Mouse (Mus musculus) frontal cortex, postnatal 14 days (tissue): ENCODE results near the gene Gm10320.
A peak's percentile ranks its signal among the peaks of the same experiment; 100 is the strongest.

Experiments
- DNase-seq, 2 experiments: peaks; one replicate each; pipeline ENCODE4 v3.0.0; 2022; ENCODE audit warnings: low spot score in 2 of 2

Gm10320 gene

DNA sequence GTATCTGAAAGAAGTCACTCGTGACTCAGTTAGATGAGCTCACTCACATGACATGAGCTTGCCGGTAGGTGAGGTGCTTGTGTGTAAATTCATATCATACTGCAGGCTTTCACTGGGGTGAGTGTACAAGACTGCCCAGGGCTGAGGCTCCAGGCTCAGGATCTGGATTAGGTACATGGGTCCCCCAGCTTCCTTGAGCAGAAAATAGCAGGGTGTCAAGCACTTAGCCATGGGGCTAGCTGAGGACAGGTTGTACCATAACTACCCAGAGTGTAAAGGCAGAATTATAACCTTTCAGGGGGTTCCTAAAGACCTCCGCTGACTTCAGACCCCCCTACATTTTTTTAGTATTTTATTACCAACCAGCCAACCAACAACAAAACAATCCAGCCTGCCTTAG, at the start of gene Gm10320:
Gm10320 (minus strand) TSS at position 93 of the 400 bp plus-strand sequence.
- no peak for DNase-seq

DNA sequence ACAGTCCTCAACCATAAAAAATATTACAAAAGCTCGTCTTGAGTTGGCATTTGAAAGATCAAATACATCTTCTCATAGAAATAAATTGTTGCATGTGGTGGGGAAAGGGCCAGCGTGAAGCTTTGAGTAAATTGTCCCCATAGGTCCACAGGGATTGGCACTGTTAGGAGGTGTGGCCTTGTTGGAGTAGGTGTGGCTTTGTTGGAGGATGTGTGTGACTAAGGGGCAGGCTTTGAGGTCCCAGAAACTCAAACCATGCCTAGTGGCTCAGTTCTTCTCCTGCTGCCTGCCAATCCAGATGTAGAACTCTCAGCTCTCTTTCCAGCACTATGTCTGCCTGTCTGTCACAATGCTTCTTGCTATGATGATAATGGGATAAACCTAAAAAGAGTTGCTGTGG, 49.8 kb upstream of the Gm10320 start:
- DNase-seq, result no peak

DNA sequence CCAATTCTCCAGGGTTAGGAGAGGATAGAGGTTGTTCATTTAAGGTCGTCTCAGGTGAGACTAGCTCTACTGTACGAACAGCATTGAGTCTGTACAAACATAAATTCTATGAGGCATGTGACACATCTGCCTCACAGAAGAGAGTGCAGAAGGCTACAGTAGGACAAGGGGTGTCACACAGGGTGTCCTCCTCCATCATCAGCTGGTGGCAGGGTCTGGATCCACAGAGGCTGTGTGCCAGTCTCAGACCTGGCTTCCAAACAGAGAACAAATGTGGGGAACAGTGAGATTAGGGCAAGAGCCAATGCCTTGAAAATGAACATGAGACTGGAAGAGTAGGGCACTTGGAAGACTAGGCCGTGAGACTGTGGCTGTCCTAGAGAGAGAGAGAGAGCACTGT, 48.4 kb upstream of the Gm10320 start:
- DNase-seq, result no peak

DNA sequence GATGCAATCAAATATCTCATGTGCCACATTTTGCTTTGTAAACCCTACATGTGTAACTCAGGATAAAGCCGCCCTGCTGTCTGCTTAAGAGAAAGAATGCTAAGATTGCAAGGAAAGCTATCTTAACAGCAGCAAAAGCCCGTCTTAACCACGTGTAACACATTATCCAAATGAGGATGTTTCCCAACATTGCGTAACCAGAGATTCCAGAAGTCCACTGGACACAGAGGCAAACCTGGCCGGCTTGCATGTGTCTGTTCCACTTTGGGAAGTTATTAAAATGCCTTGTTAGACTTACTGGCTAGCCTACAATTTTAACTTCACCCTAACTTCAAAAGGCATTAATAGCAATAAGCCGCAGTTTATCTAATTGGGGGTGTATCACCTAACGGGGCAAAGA, 47.5 kb upstream of the Gm10320 start:
- no peak for DNase-seq

DNA sequence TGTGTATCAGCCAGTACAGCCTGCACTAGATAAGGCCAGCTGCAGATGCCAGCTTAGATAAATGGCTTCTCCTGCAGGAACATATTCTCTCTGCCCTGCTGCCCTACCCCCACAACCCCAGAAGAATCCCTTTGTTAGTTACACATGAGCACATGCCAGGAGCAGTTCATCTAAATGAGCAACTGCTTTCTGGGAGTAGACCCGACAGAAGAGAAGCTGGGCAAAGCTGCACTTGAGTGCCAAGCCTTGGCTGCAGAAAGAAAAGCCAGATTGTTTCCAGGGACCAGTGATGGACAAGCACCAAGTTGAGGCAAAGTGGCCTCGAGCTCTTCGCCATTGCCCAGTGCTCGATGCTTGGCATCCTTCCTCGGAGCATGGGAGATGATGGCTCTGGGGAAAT, 46.8 kb upstream of the Gm10320 start:
- no peak for DNase-seq

DNA sequence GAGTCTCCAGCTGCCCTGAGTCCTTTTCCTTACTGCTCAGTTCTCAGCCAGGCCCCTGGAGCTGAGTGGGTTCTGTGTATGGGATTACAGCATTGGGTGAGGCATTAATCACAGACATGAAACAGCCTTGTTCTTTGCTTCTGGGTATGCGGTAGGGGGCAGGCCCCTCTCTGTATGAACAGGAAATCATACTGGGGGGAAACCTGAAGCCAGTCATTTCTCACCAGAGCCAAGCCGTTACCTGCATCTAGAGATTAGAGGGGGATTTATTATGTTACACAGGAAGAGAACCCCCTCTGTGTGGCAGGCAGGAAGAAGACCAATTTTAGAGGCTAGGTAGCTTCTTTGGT, 43.1 kb upstream of the Gm10320 start:
- DNase-seq, result no peak

DNA sequence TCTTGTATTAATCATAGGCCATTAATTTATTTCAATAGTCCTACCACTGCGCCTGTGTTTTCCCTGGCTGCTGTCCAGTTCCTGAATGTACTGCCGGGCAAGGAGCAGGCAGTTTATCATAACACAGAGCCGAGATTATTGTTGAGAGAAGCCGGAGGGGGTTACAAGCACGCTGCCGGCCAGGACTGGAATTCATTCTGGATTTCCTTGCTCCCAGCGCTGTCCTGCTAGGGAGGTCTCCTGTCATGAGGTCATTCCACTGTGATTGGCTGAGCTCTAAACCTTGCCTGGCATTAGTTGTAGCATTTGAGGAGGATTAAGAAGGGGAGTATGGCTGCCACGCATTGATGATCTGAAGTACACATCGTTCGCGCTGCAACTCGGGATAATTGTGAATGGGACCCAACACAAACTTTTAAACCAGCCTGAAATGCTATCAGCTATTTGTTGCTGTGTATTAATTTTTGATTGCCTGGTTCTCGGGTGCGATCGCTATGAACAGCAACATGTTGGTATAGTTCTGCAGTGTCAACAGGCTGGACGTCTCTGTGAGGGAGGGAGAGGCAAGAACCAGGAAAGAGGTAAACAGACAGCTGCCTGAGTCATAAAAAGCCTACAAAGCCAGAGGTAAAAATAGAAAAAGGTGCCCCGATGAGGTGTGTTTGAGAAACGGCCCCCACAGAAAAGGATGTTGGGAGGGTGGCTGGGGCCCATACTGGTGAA, 42.5 kb upstream of the Gm10320 start:
- DNase-seq, result peak in 1 of 2 experiments; percentile 8

DNA sequence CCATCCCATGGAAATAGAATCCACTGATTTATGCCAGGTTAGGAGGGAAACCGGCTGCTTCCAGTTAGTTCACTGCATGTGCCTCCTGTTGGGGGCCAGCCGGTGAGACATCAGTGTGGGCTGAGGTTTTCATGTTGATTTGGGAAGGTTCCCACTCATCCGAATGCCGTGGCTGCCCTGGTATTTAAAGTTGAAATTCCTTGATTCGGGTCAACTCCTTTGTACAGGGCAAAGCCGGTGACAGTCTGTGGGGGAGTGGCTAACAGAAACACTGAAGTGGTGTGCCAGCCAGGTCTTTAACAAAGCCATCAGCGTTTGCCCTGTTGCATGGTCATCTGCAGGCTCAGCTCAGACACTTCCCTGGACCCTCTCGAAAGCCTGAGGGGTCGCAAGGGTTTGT, 41.6 kb upstream of the Gm10320 start:
- no peak for DNase-seq

DNA sequence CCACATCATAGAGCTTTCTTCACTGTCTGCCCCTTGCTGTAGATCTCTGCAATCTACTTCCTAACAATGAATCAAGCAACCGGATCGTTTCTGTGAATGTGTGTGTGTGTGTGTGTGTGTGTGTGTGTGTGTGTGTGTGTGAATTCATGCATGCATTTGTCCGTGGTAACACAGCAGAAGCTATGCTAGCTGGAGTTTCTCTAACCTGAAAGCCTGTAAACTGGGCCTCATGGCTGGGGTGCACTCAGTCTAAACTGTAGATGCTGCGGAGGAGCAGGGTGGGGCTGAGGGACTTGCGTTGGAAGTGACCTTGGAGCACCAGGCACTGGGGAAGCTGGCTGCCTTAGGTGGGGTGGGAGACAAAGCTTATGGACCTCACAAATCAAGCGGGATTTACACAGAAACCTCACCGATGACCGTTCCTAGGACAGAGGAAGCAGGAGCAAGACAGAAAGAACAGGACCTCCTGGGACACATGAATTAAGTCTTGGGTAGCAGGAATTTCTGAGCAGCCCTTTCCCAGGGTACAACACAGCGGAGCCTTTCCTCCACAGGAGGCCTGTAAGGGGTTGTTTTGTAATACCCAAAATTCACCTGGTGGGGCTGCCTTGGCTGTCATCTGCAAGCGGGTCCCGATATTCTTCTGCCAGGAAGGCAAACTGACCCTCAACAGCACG, 41.0 kb upstream of the Gm10320 start:
- DNase-seq, result no peak

DNA sequence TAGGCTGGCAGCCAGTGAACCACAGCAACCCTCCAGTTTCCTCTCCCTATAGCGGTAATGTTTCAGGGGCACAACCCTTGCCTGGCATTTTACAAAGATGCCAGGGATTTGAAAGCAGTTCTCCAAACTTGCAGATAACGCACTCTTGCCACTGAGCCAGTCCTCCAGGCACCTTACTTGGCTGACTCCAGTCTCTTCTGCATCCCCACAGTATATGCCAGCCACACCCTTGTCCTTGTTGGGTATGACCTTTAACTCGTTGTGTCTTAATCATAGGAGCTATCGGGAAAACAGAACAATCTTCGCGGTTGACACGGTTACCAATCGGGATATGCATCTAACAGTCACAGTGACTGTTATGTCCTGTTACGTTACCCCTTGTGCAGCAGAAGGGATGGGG, 40.2 kb upstream of the Gm10320 start:
- DNase-seq, result no peak

DNA sequence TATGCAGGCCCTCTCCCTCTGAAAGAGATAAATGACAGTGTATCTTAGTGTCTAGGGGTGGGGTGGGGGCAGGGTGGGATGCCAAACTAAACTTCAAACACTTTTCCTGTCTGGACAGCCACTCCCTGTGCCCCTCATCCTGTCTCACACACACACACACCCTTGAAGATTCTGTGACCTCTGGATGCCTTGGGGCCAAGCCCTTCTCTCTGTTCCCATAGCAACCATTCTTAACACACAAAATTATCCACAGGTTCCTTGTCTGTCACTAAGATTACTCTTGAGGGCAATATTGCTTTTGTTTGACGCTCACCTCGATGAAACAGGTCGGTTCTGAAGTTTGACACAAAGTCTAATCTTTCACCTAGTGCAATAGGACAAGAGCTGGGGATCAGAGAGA, 39.5 kb upstream of the Gm10320 start:
- no peak for DNase-seq

DNA sequence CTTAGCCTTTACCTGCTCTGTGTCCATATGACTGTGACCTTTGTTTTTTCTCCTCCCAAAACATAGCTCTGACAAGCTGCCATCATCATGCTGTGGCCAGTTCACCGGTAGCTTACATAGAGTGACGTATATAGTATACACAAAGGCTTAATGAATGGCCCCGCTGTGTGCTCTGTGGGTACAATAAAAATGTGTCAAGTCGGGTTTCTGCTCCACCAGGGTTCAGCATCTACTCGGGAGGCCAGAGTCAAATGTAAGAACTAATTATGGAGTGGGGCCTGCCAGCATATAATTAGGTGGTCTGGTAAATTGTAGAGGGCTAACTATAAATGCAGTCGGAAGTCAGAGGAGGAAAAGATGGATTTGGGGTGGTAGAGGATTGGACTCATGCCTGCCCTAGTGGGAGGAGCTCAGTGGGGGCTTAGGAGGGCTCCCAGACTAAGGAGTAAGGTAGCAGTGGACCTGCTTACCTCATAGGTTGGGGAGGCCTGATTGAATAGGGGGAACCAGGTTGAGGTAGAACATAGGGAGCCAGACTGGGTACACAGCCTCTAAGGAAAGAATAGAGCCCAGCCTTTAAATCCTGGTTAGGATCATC, 32.0 kb upstream of the Gm10320 start:
- no peak for DNase-seq

DNA sequence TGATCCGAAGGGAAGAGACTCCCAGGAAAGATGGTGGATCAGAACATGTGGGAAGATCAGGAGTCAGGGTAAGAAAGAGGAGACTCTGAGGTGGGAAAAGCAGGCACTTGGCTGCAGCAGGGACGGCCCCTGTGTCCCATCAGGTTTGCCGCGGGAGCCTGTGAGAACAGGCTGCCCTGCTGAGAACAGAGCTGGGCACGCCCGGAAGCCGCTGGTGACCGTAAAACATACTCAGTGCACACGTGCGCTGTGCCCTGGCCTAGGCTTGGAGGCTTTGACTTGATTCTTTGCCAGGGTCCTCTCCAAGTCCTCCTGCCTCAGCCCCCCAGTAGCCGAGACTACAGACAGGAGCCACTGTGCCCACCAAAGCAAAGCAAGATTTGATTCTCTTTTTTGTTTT, 26.5 kb upstream of the Gm10320 start:
- no peak for DNase-seq

DNA sequence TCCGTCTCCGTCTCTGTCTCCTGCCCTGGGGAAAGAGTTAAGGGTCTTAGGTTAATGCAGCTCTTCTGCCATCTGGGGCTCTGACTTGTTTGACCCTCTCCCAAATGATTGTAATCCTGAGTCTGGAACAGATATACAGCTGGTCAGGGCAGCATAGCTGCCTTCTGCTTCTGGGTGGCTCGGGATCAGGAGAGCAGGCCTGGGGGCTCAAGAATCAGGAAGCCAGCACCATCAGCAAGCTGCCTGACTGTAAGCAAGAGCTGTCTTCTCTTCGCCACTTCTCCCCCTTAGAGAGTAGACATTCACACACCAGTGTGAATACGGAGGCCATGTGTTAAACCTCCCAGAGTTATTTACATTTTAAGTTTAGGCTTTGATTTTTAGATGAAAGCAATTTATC, 25.9 kb upstream of the Gm10320 start:
- DNase-seq, result no peak

DNA sequence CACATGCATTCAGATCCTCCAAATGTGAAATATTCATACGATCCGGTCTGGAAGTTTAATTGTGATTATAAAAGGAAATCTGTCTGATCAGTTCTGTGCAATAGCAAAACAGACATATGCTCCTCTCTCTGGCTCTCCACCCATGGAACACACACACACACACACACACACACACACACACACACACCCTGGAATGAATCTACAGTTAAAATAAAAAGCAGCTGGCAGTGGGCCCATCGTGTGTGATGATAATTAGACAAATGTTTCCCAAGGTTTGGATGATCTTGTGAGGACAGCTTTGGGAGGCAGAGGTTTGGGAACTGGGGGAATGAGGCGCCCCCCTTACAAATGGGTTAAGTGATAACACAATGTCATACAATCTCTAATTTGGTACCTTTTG, 25.2 kb upstream of the Gm10320 start:
- no peak for DNase-seq

DNA sequence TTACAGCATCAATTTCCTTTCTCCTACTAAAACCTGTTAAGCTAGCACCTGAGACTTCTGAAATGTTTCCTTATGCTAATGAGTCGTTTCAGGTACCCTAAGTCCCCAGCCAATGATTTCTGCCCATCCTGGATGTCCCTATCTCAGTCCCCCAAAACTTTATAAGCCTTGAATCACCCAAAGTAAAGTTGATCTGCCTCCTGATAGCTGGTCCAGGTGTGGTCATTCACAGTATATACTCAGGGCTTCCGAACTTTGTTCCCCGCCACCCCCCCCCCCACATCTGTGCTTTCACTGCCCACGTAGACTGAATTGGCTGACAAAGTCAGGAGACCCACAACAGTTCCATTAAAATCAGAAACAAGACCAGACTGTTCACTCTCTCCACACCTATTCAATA, 20.3 kb upstream of the Gm10320 start:
- no peak for DNase-seq

DNA sequence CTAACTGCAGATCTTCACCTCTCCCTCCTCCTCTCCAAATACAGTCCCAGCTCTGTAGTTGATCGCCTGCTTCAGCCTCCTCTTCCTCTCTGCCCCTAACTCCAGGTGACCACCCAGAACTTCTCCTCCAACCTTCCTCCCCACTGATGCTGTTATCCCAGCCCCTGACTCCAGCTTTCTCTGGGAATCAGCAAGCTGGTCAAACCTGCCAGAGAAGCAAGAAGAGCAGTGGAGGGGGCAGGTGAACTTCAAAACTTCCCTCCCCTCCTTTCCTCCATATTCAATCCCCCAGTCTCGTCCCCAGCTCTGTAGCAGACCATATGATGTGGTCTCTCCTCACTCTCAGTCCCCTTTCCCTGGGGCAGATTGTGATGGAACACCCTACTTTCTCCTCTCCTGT, 15.9 kb upstream of the Gm10320 start:
- no peak for DNase-seq

DNA sequence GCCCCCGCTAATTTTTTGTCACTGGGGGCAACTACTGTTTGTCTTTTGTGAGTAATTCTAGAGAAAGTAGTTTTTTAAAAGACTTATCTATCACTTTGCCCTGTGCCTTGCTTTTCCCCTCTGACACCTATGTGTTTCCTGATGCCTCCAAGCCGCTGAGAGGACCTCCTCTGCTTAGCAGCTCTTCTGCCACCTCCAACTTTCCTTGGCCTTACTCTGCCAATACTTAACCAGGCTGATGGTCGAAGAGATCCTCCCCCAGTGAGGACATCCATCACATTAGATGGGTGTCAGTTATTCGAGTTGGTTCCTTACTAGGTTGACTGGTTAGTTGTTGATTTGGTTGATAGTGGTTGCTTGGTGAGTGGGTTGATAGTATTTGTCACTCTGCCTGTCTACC, 14.7 kb upstream of the Gm10320 start:
- no peak for DNase-seq

DNA sequence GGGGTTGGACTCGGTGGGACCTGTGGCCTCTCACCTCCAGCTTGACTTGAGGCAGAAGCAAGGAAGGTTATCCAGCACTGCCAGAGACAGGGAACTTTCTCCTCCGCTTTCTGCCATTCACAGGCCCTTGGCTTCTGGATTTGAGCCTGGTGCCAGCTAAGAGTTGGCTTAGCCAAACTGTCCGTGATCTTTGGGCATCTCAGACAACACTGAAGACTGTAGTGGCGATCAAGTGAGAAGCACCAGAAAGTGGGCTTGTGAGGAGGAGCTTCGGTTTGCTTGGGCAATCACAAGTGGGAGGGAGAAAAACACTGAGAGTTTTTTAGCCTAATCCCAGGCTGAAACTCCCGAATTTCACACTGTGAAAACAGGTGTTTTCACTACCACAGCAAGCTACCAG, 14.2 kb upstream of the Gm10320 start:
- no peak for DNase-seq

DNA sequence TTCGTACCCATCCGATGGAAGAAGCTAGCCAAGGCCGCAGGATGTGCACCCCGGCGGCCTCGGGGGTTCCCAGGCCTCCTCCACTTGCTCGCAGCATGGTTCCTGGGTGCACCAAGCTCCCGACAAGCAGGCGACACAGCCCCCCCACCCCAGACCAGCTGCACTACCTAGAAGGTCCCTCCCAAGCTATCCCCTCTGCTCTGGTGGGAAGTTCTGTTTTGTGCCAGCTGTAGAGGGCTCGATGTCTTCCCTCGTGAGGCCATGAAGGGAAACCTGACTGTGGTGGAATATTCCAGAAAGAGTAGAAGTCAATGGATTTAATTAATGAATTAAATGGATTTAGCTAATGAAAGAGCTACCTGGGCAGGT, 13.7 kb upstream of the Gm10320 start:
- DNase-seq, result no peak

DNA sequence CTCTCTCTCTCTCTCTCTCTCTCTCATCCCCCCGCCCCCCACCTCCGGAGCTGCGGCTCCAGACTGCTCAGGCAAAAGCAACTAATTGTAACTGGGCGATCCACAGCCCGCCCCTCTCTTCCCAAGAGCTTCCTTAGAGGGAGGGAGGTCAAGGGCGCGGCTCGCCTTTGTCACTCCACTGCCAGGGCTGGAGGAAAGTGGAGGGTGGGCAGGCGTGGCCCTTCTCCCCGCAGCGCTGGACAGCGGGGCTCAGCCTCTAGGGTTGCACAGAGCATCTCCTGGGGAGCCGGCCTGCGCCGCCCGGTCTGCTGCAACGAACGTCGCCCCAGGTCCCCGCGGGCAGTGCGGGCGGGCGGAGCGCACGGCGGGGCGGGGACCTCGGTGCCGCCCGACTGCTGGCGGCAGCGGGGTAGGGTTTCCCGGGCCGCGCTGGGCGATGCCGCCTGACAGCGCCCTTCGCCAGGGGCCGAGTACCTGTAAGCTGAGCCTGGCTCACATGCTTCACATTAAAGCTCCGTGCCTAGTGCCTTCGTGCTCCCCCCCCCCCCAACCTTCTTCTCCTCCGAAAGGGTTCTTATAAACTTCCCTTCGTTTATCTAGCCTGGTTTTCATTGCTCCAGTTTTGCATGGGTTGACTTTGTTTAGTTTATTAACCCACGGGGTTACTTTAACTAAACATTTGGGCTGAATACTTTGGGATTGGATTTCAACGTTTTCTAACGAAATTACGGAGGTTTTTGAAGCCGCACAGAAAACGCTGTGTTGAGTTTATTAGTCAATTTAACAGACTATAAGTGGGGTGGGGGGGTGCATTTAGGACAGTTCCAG, 13.1 kb upstream of the Gm10320 start:
- DNase-seq, result no peak

DNA sequence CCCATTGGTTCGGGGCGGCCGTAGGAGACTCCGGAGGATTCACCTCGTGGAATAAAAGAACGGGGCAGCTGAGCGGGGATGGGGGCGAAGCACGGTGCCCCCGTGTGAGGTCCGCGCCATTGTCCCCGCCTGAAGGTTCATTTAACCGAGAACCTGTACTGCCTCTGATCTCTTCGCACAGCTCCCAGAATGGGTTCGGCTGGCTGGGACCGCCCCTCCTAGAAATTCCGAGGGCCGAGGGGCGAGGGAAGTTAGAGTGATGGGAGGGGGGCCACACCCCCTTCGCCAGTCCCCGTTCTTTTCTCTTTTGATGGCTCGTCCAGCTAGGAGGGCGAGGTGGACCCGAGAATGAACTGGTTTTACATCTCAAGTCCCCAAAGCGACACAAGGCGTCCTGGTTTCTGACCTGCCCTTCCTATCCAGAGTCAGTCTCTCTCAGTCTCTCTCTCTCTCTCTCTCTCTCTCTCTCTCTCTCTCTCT, 12.4 kb upstream of the Gm10320 start:
- no peak for DNase-seq

DNA sequence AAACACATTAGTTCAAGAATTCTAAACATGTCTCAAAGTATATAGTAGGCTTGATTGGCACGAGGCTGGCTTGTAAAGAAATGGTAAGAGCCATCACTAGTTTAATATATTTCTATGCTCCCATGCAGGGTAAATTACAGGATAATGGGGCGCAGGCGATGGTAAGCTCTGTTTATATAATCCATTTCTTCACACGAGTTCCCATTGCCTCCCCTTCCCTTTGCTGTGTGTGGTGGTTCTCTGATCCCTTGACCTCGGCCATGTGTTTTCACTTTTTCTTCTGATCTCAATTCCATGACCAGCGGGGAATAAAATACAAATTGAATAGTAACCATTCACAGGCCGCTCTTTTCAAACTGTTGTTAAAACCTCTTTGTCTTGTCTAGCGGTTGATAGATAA, 11.8 kb upstream of the Gm10320 start:
- no peak for DNase-seq
